Mouse (Mus musculus): ENCODE measurements around the gene Rchy1.
A peak's percentile ranks its signal among the peaks of the same experiment; 100 is the strongest.
"Not testable (repeated sequence)": the region's sequence is repeated elsewhere in the genome, so short reads cannot be mapped to it uniquely, and the experiment has no call there.

Gene Rchy1

GRCm38 (mm10) chr5:91960606-91961254 lies 2.1 kb downstream of the Rchy1 start:
- DNase-seq (ENCODE audit: low spot score), result peak; percentile 10

GRCm38 (mm10) chr5:91959986-91960385 lies 2.9 kb downstream of the Rchy1 start:
- no peak for DNase-seq (ENCODE audit: low spot score)

GRCm38 (mm10) chr5:91959096-91959495 lies 3.8 kb downstream of the Rchy1 start:
- DNase-seq (ENCODE audit: low spot score), result no peak

GRCm38 (mm10) chr5:91956991-91957760 lies 5.7 kb downstream of the Rchy1 start:
- no peak for DNase-seq (ENCODE audit: low spot score)

GRCm38 (mm10) chr5:91951404-91951803 lies 11.5 kb downstream of the Rchy1 start:
- DNase-seq (ENCODE audit: low spot score), result no peak

- DNase-seq (ENCODE audit: low spot score), result no peak
These were observed 13.4 kb downstream of the Rchy1 start for GRCm38 (mm10) chr5:91949441-91949840.

- no peak for DNase-seq (ENCODE audit: low spot score)
These were observed 15.9 kb downstream of the Rchy1 start for GRCm38 (mm10) chr5:91947008-91947407.

GRCm38 (mm10) chr5:91945609-91946008 lies 17.3 kb downstream of the Rchy1 start:
- not testable (repeated sequence) for DNase-seq (ENCODE audit: low spot score)

GRCm38 (mm10) chr5:91913231-91913630 lies 49.6 kb downstream of the Rchy1 start:
- no peak for DNase-seq (ENCODE audit: low spot score)

GRCm38 (mm10) chr5:91911384-91912106 lies 51.3 kb downstream of the Rchy1 start:
- no peak for DNase-seq (ENCODE audit: low spot score)

GRCm38 (mm10) chr5:91910616-91911015 lies 52.3 kb downstream of the Rchy1 start:
- no peak for DNase-seq (ENCODE audit: low spot score)

- no peak for DNase-seq (ENCODE audit: low spot score)
These were observed 53.8 kb downstream of the Rchy1 start for GRCm38 (mm10) chr5:91909010-91909620.
